Mouse (Mus musculus): ENCODE data around the gene Pcgf2.

DNA sequence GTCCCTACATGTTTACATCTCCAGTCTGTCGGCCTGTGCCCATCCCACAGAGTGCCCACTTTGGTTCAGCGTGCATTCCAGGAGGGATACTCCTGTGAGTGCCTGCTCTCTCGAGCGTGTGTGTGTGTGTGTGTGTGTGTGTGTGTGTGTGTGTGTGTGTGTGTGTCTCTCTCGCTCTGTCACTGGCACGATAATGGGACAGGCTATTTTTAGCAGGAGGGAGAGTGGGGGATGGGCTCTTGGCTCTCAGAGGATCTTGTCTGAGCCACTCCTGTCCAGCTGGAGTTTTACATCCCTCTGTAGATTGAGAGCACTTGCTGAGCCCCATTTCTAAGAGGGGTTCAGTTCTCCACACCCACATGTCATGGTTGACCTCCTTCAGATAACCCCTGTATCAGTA lies 30.5 kb downstream of the Pcgf2 start:
- no peak for TF ChIP-seq POLR2A (IDR thresholded peaks at IDR 0.05; ENCODE audit: borderline replicate concordance, extremely low read depth, insufficient read depth, insufficient read length, poor library complexity, severe bottlenecking)
- no peak for TF ChIP-seq CTCF (IDR thresholded peaks at IDR 0.05; ENCODE audit: borderline replicate concordance, extremely low read depth, insufficient read depth, insufficient read length)
